Mouse (Mus musculus): Measurements from ENCODE around the gene Phf23.

- TF ChIP-seq HCFC1 (IDR thresholded peaks at IDR 0.05; ENCODE audit: borderline replicate concordance, insufficient read depth, low read length) (no peak), CHD2 (IDR thresholded peaks at IDR 0.05; ENCODE audit: low read depth, low read length) (no peak), ZC3H11A (IDR thresholded peaks at IDR 0.05; ENCODE audit: borderline replicate concordance, low read depth, low read length) (no peak), ZNF384 (IDR thresholded peaks at IDR 0.05; ENCODE audit: low read depth, low read length) (no peak)
These were observed 5.6 kb upstream of the Phf23 start for GRCm38 (mm10) chr11:69989949-69990348.

All from ES-E14 (cell line).